Mouse (Mus musculus) spleen, postnatal 14 days (tissue): ENCODE results near the gene Zkscan14.
A peak's percentile ranks its signal among the peaks of the same experiment; 100 is the strongest.
"Not testable (repeated sequence)": the region's sequence is repeated elsewhere in the genome, so short reads cannot be mapped to it uniquely, and the experiment has no call there.

Experiments
- DNase-seq, 2 experiments: peaks; one replicate each; pipeline ENCODE4 v3.0.0; 2021 to 2022; ENCODE audit warnings: low spot score in 2 of 2

The Zkscan14 gene

DNA sequence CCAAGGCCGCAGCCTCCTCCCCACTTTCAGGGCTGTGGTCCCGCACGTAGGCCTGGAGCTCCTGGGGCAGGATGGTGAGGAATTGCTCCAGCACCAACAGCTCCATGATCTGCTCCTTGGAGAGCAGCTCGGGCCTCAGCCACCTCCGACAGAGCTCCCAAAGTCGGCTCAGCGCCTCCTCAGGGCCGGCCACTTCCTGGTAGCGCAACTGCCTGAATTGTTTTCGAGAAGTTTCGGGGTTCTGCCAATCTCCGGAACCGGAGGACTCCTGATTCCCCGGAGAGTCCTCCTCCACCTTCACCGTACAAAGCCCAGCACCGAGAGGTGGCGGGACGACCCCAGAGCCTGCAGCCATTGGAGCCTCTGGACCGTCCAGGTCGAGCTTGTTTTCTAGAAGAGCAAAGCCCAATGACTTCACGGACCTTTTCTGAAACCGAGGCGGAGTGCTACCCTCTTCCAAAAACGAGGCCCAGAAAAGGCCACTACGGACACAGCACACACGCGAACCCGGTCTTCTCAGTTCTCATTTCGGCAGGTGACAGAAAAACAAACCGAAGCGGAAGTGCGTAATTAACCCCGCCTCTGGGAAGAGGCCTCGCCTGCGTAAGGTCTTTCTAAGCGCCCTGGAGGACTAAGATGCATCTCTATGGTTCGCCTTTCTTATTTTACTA lies at the start of gene Zkscan14:
TSS of gene Zkscan14 (minus strand) at position 548 of the 671 bp plus-strand sequence.
- DNase-seq, result peak; percentile 53 to 74

DNA sequence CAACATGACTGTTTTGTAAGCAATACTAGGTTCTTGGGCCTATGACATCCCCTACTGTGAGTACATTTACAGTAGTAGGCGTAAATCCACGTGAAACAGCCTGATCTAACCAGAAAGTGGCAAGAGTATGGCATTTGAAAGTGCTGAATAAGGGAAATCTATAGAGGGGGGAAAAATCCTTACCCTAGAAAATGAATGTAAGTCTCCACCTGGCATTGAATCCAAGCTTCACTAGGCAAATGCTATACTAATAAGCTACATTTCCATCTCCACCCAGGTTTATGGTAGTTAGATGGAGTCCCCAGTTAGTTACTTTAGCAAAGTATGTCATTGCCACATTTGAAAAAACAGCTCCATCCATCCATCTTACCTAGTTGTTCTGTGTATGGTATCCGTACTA lies 47.9 kb upstream of the Zkscan14 start:
- DNase-seq, result no peak

DNA sequence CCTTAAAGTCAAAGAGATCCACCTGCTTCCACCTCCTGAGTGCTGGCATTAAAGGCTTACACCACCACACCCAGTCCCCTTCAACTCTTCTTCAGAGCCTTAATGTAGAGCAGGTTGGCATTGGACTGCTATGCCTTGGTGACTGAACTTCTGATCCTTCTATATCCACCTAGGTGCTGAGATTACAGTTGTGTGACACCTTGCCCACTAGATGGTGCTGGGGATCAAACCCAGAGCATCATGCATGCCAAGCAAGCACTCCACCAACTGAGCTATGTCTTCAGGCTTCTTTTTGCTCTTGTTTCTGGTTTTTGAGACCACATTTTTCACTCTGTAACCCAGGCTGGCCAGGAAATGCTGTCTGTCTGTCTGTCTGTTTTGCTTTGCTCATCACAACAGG lies 33.0 kb upstream of the Zkscan14 start:
- no peak for DNase-seq

GRCm38 (mm10) chr5:145231893-145232411 lies 30.3 kb upstream of the Zkscan14 start:
- no peak for DNase-seq

- peak; percentile 89 to 94 for DNase-seq
Measured at GRCm38 (mm10) chr5:145231367-145231871, 29.8 kb upstream of the Zkscan14 start, which contains the start of gene Zfp655. Gene Zfp655 (plus strand): TSS chr5:145231715.

DNA sequence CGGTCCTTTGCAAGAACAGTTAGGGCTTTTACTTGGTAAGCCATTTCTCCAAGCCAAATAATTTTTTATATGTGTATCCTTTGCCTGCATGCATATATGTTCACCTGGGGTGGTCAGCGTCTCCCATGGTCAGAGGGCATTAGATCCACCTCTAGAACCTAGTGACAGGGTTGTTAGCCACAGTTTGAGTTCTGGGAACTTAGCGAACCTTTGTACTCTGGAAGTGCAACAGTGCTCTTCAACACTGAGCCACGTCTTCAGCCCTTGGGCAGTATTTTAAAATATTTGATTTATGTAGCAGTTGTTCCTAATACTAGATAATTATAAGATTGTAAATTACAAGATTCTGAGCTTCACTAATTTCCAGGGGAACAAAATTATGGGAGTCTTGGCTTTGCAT lies 29.0 kb upstream of the Zkscan14 start:
- no peak for DNase-seq

- not testable (repeated sequence) for DNase-seq
Measured at GRCm38 (mm10) chr5:145229283-145229682, 27.6 kb upstream of the Zkscan14 start.

GRCm38 (mm10) chr5:145226453-145226852 lies 24.8 kb upstream of the Zkscan14 start:
- DNase-seq, result no peak

DNA sequence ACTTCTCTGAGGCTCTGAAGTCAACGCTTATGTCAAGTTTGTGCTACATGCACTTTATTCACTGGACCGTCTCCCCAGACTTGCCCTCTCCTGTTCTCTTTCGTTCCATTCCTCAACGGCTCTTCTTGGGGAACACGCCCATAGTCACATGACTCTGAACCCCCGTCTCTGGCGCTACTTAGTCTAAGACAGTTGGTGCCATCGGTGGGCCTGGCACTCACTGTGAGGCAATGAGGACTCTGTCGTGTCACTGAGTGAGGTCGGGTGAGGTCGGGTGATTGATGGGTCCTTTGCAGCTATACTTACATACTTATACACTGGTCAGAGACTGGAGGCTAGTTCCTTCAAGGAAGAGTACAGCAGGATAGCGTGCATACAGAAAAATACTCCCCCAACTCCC lies 21.7 kb upstream of the Zkscan14 start:
- no peak for DNase-seq

DNA sequence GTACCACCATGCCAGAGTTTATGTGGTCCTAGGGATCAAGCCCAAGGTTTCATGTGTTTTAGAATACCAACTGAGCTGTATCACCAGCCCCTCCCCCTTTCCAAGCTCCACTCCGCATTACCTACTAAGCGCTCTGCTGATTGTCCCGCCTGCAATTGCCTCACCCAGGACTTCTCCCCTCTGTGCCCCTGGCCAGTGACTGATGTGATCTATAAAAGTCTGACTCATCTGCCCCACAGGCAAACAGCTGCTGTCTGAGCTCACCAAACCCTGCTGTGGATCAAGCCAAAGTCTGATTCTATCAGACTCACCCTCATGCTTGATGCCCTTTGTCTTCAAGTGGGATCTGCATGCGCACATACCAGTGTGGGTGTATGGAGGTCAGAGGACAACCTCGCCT lies 21.2 kb upstream of the Zkscan14 start:
- no peak for DNase-seq

GRCm38 (mm10) chr5:145219981-145220380 lies 18.3 kb upstream of the Zkscan14 start:
- no peak for DNase-seq

DNA sequence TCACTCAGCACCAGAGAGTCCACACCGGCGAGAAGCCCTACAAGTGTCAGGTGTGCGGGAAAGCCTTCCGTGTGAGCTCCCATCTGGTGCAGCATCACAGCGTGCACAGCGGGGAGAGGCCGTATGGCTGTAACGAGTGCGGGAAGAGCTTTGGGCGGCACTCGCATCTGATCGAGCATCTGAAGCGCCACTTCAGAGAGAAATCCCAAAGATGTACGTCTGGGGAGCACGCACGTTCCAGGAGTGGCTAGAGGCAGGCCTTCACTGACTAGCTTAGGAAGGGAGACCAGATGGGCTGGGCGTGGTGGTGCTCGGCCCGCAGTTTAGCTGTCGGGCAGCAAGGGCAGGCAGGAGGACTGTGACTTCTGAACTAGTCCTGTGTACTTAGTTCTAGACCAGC lies 17.0 kb upstream of the Zkscan14 start:
- DNase-seq, result no peak

DNA sequence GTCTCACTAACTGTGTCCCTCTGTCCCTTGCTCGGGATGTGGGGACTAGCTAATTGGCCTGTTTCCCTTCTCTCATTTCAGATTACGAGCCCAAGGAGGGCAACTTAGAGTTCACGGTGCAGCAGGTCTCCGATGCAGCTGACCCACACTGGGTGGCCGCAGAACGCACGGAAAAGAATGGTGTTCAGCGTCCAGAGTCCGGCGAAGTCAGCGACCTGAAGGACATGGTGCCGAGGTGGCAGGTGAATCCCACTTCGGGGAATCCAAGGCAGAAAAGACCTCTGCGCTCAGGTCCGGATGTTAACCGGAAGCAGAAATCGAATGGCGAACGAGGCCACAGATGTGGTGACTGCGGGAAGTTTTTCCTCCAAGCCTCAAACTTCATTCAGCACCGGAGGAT lies 16.5 kb upstream of the Zkscan14 start:
- no peak for DNase-seq

GRCm38 (mm10) chr5:145217746-145218145 lies 16.1 kb upstream of the Zkscan14 start:
- DNase-seq, result no peak

GRCm38 (mm10) chr5:145214679-145215078 lies 13.0 kb upstream of the Zkscan14 start:
- no peak for DNase-seq

GRCm38 (mm10) chr5:145213505-145213904 lies 11.8 kb upstream of the Zkscan14 start:
- no peak for DNase-seq

GRCm38 (mm10) chr5:145212216-145212615 lies 10.5 kb upstream of the Zkscan14 start:
- no peak for DNase-seq

GRCm38 (mm10) chr5:145211340-145211739 lies 9.7 kb upstream of the Zkscan14 start:
- DNase-seq, result no peak

GRCm38 (mm10) chr5:145208391-145208790 lies 6.7 kb upstream of the Zkscan14 start:
- DNase-seq, result not testable (repeated sequence)

DNA sequence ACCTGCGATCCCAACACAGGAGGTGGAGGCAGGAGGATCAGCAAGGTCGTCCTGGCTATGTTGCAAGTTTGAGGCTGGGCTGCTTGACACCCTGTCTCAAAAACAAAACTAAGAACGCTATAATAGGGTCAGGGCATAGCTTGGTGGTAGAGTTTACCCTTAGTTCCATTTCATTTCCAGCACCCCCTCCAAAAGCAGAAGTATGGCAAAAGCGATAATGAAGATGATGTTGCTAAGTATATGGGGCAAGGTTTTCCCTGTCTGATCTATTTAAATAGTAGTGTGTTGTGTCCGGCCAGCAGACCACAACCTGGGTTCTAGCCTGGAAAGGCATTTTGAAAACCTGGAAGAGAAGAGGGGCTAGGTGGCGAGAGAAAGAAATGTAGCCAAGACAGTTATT lies 6.3 kb upstream of the Zkscan14 start:
- no peak for DNase-seq

DNA sequence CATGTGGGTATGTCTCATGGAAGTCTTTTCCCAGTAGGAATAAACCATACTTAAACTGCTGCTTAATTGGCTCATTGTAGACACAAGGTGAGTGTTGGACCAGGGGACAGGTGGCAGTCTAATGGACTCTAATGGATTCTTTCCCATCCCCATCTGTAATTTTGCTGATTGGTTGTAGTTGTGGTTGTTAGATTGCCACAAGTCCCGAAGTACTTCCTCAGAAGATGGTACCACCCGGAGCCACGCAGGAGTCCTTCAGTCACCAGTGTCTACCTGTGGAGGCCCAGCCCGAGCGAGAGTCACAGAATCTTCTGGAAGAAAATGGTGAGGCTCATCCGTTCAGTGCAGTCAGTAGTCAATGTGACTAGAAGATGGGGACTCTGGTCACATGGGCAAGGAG lies 5.7 kb upstream of the Zkscan14 start:
- no peak for DNase-seq

DNA sequence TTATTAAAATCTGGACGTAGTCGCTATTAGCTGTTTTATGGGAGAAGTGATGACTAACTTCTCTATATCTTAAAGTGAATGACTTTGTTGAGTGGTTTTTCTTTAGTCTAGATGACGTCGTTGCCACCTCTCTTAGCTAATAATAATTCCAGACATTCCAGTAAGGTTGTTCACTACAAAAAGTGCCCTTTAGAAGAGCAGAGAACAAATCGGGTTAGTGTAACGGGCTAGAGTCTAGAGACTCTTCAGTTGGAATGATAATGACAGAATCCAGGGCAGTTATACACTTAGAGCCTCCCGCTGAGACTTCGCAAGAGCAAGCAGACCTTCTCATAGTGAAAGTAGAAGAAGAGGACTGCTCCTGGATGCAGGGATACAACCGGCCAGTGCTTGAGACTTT lies 3.4 kb upstream of the Zkscan14 start:
- no peak for DNase-seq

GRCm38 (mm10) chr5:145203936-145204691 lies 2.4 kb upstream of the Zkscan14 start, which contains the start of gene Zkscan5:
Gene Zkscan5 (plus strand): TSS chr5:145204562.
- peak; percentile 92 to 94 for DNase-seq
